Mouse (Mus musculus) forebrain, postnatal 0 days (tissue): ENCODE results near the gene Brd7. TPM values are rescaled to one million over a fixed set of nuclear protein-coding genes. Genes with fewer than 3 reads are reported as not detected.

Experiments used
- ATAC-seq: fragments of 200-750 bp; cut with Nextera tagmentation; 2 replicates; pipeline ENCODE4 v1.8.0; 2017; ENCODE audit warnings: mild to moderate bottlenecking, moderate library complexity
- DNase-seq: peaks from one replicate; pipeline ENCODE4 v3.0.0-alpha.2; 2015
- H3K27ac ChIP-seq: fragments of 300-500 bp; sonication (generic); 2 replicates; pipeline ENCODE4 v1.5.1; 2014; ENCODE audit warnings: low read depth, mild to moderate bottlenecking, antibody characterized with exemption, low read length, moderate library complexity, mixed read lengths
- H3K27me3 ChIP-seq: fragments of 300-500 bp; sonication (generic); 2 replicates; pipeline ENCODE4 v1.6.1; 2014; ENCODE audit warnings: mild to moderate bottlenecking, low read length, mixed read lengths; ENCODE audit not compliant: insufficient read depth
- H3K36me3 ChIP-seq: fragments of 300-500 bp; sonication (generic); 2 replicates; pipeline ENCODE4 v1.6.1; 2014; ENCODE audit warnings: mild to moderate bottlenecking, moderate library complexity; ENCODE audit not compliant: insufficient read depth
- H3K4me1 ChIP-seq: fragments of 300-500 bp; sonication (generic); 2 replicates; pipeline ENCODE4 v1.6.1; 2014; ENCODE audit warnings: antibody characterized with exemption; ENCODE audit not compliant: insufficient read depth
- H3K4me2 ChIP-seq: fragments of 300-500 bp; sonication (generic); 2 replicates; pipeline ENCODE4 v1.6.1; 2014; ENCODE audit warnings: low read depth, mild to moderate bottlenecking, moderate library complexity
- H3K4me3 ChIP-seq: fragments of 300-500 bp; sonication (generic); 2 replicates; pipeline ENCODE4 v1.5.1; 2014; ENCODE audit warnings: low read depth, low read length, mixed read lengths
- H3K9ac ChIP-seq: fragments of 300-500 bp; sonication (generic); 2 replicates; pipeline ENCODE4 v1.6.1; 2014; ENCODE audit warnings: mild to moderate bottlenecking
- H3K9me3 ChIP-seq: fragments of 300-500 bp; sonication (generic); 2 replicates; pipeline ENCODE4 v1.6.1; 2016; ENCODE audit warnings: low read length
- CTCF ChIP-seq: sonication (generic); IDR thresholded peaks from 2 replicates; pipeline ENCODE4 v1.5.1; 2016; ENCODE audit warnings: antibody characterized with exemption, control low read depth, low read depth
- WGBS: fragments of 180-500 bp; shearing (Covaris S2); extraction: QIAGEN DNeasy Blood & Tissue Kit; methylation state at CpG from one replicate; pipeline ENCODE4 v1.1.7; 2014; 5-methylcytosine and 5-hydroxymethylcytosine counted together
- polyA plus RNA-seq: library from polyadenylated mRNA; unstranded; fragments of >200 nt; fragmentation: Nextera tagmentation; extraction: Ambion mirVana; gene quantifications from 2 replicates; pipeline ENCODE4 v1.2.1, GENCODE M21; 2015
- total RNA-seq: library from RNA; depleted of rRNA; stranded (reverse); fragments of >200 nt; gene quantifications from 2 replicates; pipeline ENCODE4 v1.2.3, GENCODE M21; 2014; rRNA removed

Brd7 gene
- total RNA-seq, result 24.1 and 35.9 TPM in 2 replicates
- polyA plus RNA-seq, result 49.6 and 52.4 TPM in 2 replicates

- Histone ChIP-seq H3K9me3 (no peaks in the 10 kb centered on the region), H3K27me3 (no peaks in the 10 kb centered on the region), H3K9ac (peak within 1 kb of the TSS; percentile 93), H3K36me3 (peaks cover 13% of the 10 kb centered on the region), H3K4me1 (peaks cover 10% of the 10 kb centered on the region; the same call in 1 of the 2 replicates), H3K4me2 (peak within 1 kb of the TSS; percentile 85), H3K27ac (peak within 1 kb of the TSS; percentile 69), H3K4me3 (peak within 1 kb of the TSS; percentile 88)
- ATAC-seq (peak; percentile 91), DNase-seq (peak; percentile 91)
- WGBS, result under 1% methylated on average over 89 of the region's 91 CpGs
- TF ChIP-seq CTCF, result peak; percentile 84
These were observed at the start of gene Brd7 for GRCm38 (mm10) chr8:88361708-88362428. Brd7 (minus strand) TSS chr8:88362194.

DNA sequence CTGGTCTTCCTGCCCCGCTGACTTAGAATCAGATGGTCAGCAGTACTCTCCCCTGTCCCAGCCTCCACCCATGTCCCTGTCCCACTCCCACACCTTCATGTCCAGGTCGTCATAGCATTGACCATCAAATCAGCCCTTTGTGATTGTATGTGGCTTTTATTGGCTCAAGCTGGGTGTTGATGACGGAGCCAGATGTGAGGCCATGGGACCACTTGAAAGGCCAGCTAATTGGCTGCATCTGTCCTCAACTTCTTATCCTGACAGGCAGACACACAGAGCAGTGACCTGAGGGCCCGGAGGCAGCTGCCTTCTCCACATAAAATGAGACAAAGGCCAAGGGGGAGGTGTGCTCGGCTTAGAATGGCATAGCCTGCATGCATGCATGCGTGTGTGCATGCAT lies 49.5 kb upstream of the Brd7 start:
- no peak overlapping the region for H3K4me2 ChIP-seq
- 76% methylated on average over 6 of the region's 6 CpGs for WGBS
- DNase-seq, result no peak
- H3K4me3 ChIP-seq, result no peak overlapping the region
- H3K36me3 ChIP-seq, result no peaks in the 10 kb centered on the region
- H3K27me3 ChIP-seq, result no peaks in the 10 kb centered on the region
- H3K27ac ChIP-seq, result no peak overlapping the region
- 0 out of 2 replicates have a peak, but pooled peaks cover 3% of the 10 kb centered on the region for H3K9me3 ChIP-seq
- no peaks in the 10 kb centered on the region for H3K4me1 ChIP-seq
- no peak overlapping the region for H3K9ac ChIP-seq
- TF ChIP-seq CTCF, result no peak
- no peak for ATAC-seq

- ATAC-seq, result no peak
- no peak for DNase-seq
- WGBS, result 66% methylated on average over 11 of the region's 11 CpGs
These were observed 47.5 kb upstream of the Brd7 start for GRCm38 (mm10) chr8:88409401-88409940.

GRCm38 (mm10) chr8:88407716-88408115 lies 45.7 kb upstream of the Brd7 start:
- Histone ChIP-seq H3K27me3 (no peaks in the 10 kb centered on the region), H3K36me3 (no peaks in the 10 kb centered on the region), H3K27ac (no peak overlapping the region), H3K4me2 (no peak overlapping the region), H3K9me3 (0 out of 2 replicates have a peak, but pooled peaks cover 5% of the 10 kb centered on the region), H3K4me3 (no peak overlapping the region), H3K4me1 (no peaks in the 10 kb centered on the region), H3K9ac (no peak overlapping the region)
- WGBS, result 76% methylated on average over 6 of the region's 6 CpGs
- DNase-seq, result no peak
- ATAC-seq, result no peak
- no peak for TF ChIP-seq CTCF

More at GRCm38 (mm10) chr8:88409401-88409940, 47.5 kb upstream of the Brd7 start:
- Histone ChIP-seq H3K9me3 (0 out of 2 replicates have a peak, but pooled peaks cover 5% of the 10 kb centered on the region), H3K27ac (no peak overlapping the region), H3K9ac (no peak overlapping the region), H3K27me3 (no peaks in the 10 kb centered on the region), H3K4me2 (no peak overlapping the region), H3K36me3 (no peaks in the 10 kb centered on the region), H3K4me3 (no peak overlapping the region), H3K4me1 (no peaks in the 10 kb centered on the region)
- no peak for TF ChIP-seq CTCF

GRCm38 (mm10) chr8:88398060-88398459 lies 36.1 kb upstream of the Brd7 start:
- H3K4me1 ChIP-seq, result no peaks in the 10 kb centered on the region
- no peak overlapping the region for H3K4me2 ChIP-seq
- DNase-seq (no peak), ATAC-seq (no peak)
- no peak overlapping the region for H3K4me3 ChIP-seq
- TF ChIP-seq CTCF, result no peak
- H3K27me3 ChIP-seq, result no peaks in the 10 kb centered on the region
- WGBS, result 93% methylated on average over 4 of the region's 4 CpGs
- H3K36me3 ChIP-seq, result no peaks in the 10 kb centered on the region
- H3K9ac ChIP-seq, result no peak overlapping the region
- no peaks in the 10 kb centered on the region for H3K9me3 ChIP-seq
- no peak overlapping the region for H3K27ac ChIP-seq

GRCm38 (mm10) chr8:88393298-88393697 lies 31.3 kb upstream of the Brd7 start:
- H3K9ac ChIP-seq, result no peak overlapping the region
- no peak overlapping the region for H3K27ac ChIP-seq
- no peaks in the 10 kb centered on the region for H3K36me3 ChIP-seq
- WGBS, result 89% methylated on average over 3 of the region's 3 CpGs
- no peaks in the 10 kb centered on the region for H3K27me3 ChIP-seq
- H3K9me3 ChIP-seq, result no peaks in the 10 kb centered on the region
- no peaks in the 10 kb centered on the region for H3K4me1 ChIP-seq
- DNase-seq (no peak), ATAC-seq (no peak)
- H3K4me2 ChIP-seq, result no peak overlapping the region
- H3K4me3 ChIP-seq, result no peak overlapping the region
- TF ChIP-seq CTCF, result no peak

DNA sequence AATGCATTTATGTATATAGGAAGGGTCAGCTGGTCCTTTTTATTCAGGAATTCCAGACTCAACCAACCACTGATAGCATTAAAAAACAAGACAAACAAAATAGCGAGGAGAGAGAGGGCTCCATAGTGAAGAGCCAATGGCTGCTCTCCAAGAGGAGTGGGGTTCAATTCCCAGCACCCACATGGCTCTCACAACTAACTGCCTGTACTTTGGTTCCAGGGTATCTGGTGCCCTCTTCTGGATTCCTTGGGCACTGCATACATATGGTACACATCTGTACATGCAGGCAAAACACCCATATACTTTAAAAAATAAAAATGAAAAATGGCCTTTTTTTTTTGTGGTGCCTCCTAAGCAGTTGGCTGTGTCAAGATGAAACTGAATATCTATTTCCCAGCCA lies 28.8 kb upstream of the Brd7 start:
- 89% methylated on average over 1 of the region's 1 CpGs for WGBS
- Histone ChIP-seq H3K4me3 (no peak overlapping the region), H3K36me3 (no peaks in the 10 kb centered on the region), H3K4me1 (no peaks in the 10 kb centered on the region), H3K9ac (no peak overlapping the region), H3K27ac (no peak overlapping the region), H3K4me2 (no peak overlapping the region), H3K27me3 (no peaks in the 10 kb centered on the region), H3K9me3 (no peaks in the 10 kb centered on the region)
- ATAC-seq, result no peak
- no peak for DNase-seq
- peak; percentile 41 for TF ChIP-seq CTCF
